Mouse (Mus musculus) hindbrain, embryonic 11.5 days (tissue): ENCODE data around the gene Spink2. TPM values are rescaled to one million over a fixed set of nuclear protein-coding genes. Genes with fewer than 3 reads are reported as not detected.

Experiments
- ATAC-seq: fragments of 200-750 bp; cut with Nextera tagmentation; 2 replicates; pipeline ENCODE4 v1.8.0; 2017; ENCODE audit warnings: mild to moderate bottlenecking, moderate TSS enrichment, moderate library complexity; ENCODE audit not compliant: low FRiP score
- DNase-seq: peaks from one replicate; pipeline ENCODE4 v3.0.0-alpha.2; 2015; ENCODE audit warnings: low spot score
- H3K27ac ChIP-seq: fragments of 300-500 bp; sonication (generic); 2 replicates; pipeline ENCODE4 v1.5.1; 2014; ENCODE audit warnings: mild to moderate bottlenecking, low read depth, low read length
- H3K27me3 ChIP-seq: fragments of 300-500 bp; sonication (generic); 2 replicates; pipeline ENCODE4 v1.6.1; 2014; ENCODE audit warnings: mild to moderate bottlenecking, low read length, moderate library complexity, mixed read lengths; ENCODE audit not compliant: control insufficient read depth, insufficient read depth
- H3K36me3 ChIP-seq: fragments of 300-500 bp; sonication (generic); 2 replicates; pipeline ENCODE4 v1.6.1; 2014; ENCODE audit warnings: mild to moderate bottlenecking, low read length, moderate library complexity, mixed read lengths; ENCODE audit not compliant: control insufficient read depth, insufficient read depth
- H3K4me1 ChIP-seq: fragments of 300-500 bp; sonication (generic); replicated peaks from 2 replicates; pipeline ENCODE4 v1.6.1; 2014; ENCODE audit warnings: low read length, mixed read lengths; ENCODE audit not compliant: control insufficient read depth, insufficient read depth
- H3K4me2 ChIP-seq: fragments of 300-500 bp; sonication (generic); replicated peaks from 2 replicates; pipeline ENCODE4 v1.6.1; 2014; ENCODE audit warnings: mild to moderate bottlenecking, low read depth, low read length
- H3K4me3 ChIP-seq: fragments of 300-500 bp; sonication (generic); 2 replicates; pipeline ENCODE4 v1.5.1; 2014; ENCODE audit warnings: low read depth, low read length
- H3K9ac ChIP-seq: fragments of 300-500 bp; sonication (generic); 2 replicates; pipeline ENCODE4 v1.6.1; 2014; ENCODE audit warnings: low read depth, low read length
- H3K9me3 ChIP-seq: fragments of 300-500 bp; sonication (generic); 2 replicates; pipeline ENCODE4 v1.6.1; 2016; ENCODE audit warnings: low read length; ENCODE audit not compliant: control insufficient read depth
- WGBS: fragments of 180-500 bp; shearing (Covaris S2); extraction: QIAGEN DNeasy Blood & Tissue Kit; methylation state at CpG from one replicate; pipeline ENCODE4 v1.1.7; 2014; 5-methylcytosine and 5-hydroxymethylcytosine counted together
- polyA plus RNA-seq: library from polyadenylated mRNA; unstranded; fragments of >200 nt; fragmentation: Nextera tagmentation; extraction: Ambion mirVana; gene quantifications from 2 replicates; pipeline ENCODE4 v1.2.1, GENCODE M21; 2014

The Spink2 gene
- 0.77 and 2.5 TPM in 2 replicates for polyA plus RNA-seq

- ATAC-seq: peak; percentile 71; the same call in 1 of the 2 replicates
- peak within 1 kb of the TSS; percentile 45 for H3K4me2 ChIP-seq
- no peaks in the 10 kb centered on the region for H3K36me3 ChIP-seq
- 2% methylated on average over 18 of the region's 18 CpGs for WGBS
- H3K9ac ChIP-seq: no peak within 1 kb of the TSS
- no peak within 1 kb of the TSS for H3K27ac ChIP-seq
- H3K4me1 ChIP-seq: no peaks in the 10 kb centered on the region
- no peaks in the 10 kb centered on the region for H3K27me3 ChIP-seq
- peak; percentile 64 for DNase-seq
- no peaks in the 10 kb centered on the region for H3K9me3 ChIP-seq
- H3K4me3 ChIP-seq: peak within 1 kb of the TSS; percentile 19; the same call in 1 of the 2 replicates
These were observed at the start of gene Spink2 for GRCm38 (mm10) chr5:77211236-77211635. Spink2 (minus strand) TSS chr5:77211471.

- Histone ChIP-seq H3K9ac (no peak overlapping the region), H3K27me3 (peaks cover 5% of the 10 kb centered on the region; the same call in 1 of the 2 replicates), H3K4me3 (no peak overlapping the region), H3K4me1 (no peaks in the 10 kb centered on the region), H3K4me2 (no peak overlapping the region), H3K9me3 (no peaks in the 10 kb centered on the region), H3K27ac (no peak overlapping the region), H3K36me3 (no peaks in the 10 kb centered on the region)
- DNase-seq (no peak), ATAC-seq (no peak)
- 68% methylated on average over 6 of the region's 6 CpGs for WGBS
These were observed 48.9 kb upstream of the Spink2 start for GRCm38 (mm10) chr5:77260141-77260540.

- H3K9ac ChIP-seq: no peak overlapping the region
- no peak overlapping the region for H3K4me3 ChIP-seq
- no peak overlapping the region for H3K27ac ChIP-seq
- peaks cover 5% of the 10 kb centered on the region; the same call in 1 of the 2 replicates for H3K27me3 ChIP-seq
- H3K4me2 ChIP-seq: no peak overlapping the region
- ATAC-seq (no peak), DNase-seq (no peak)
- no peaks in the 10 kb centered on the region for H3K4me1 ChIP-seq
- no peaks in the 10 kb centered on the region for H3K9me3 ChIP-seq
- no peaks in the 10 kb centered on the region for H3K36me3 ChIP-seq
These were observed 48.0 kb upstream of the Spink2 start for GRCm38 (mm10) chr5:77259315-77259714.

- no peak overlapping the region for H3K4me2 ChIP-seq
- H3K9ac ChIP-seq: no peak overlapping the region
- DNase-seq (no peak), ATAC-seq (no peak)
- WGBS: 74% methylated on average over 3 of the region's 3 CpGs
- no peaks in the 10 kb centered on the region for H3K4me1 ChIP-seq
- H3K27me3 ChIP-seq: no peaks in the 10 kb centered on the region
- H3K27ac ChIP-seq: no peak overlapping the region
- no peak overlapping the region for H3K4me3 ChIP-seq
- no peaks in the 10 kb centered on the region for H3K36me3 ChIP-seq
- no peaks in the 10 kb centered on the region for H3K9me3 ChIP-seq
These were observed 46.3 kb upstream of the Spink2 start for GRCm38 (mm10) chr5:77257603-77258002.

GRCm38 (mm10) chr5:77254402-77254801 is 43.1 kb upstream of the Spink2 start:
- H3K36me3 ChIP-seq: no peaks in the 10 kb centered on the region
- no peak overlapping the region for H3K4me2 ChIP-seq
- H3K27ac ChIP-seq: no peak overlapping the region
- WGBS: 68% methylated on average over 3 of the region's 3 CpGs
- H3K4me3 ChIP-seq: no peak overlapping the region
- no peaks in the 10 kb centered on the region for H3K4me1 ChIP-seq
- no peaks in the 10 kb centered on the region for H3K9me3 ChIP-seq
- H3K27me3 ChIP-seq: no peaks in the 10 kb centered on the region
- DNase-seq (no peak), ATAC-seq (no peak)
- H3K9ac ChIP-seq: no peak overlapping the region

GRCm38 (mm10) chr5:77253154-77253553 is 41.9 kb upstream of the Spink2 start:
- DNase-seq (no peak), ATAC-seq (no peak)
- Histone ChIP-seq H3K27ac (no peak overlapping the region), H3K9ac (no peak overlapping the region), H3K4me2 (no peak overlapping the region), H3K27me3 (no peaks in the 10 kb centered on the region), H3K4me1 (no peaks in the 10 kb centered on the region), H3K9me3 (no peaks in the 10 kb centered on the region), H3K4me3 (no peak overlapping the region), H3K36me3 (no peaks in the 10 kb centered on the region)
- 92% methylated on average over 1 of the region's 1 CpGs for WGBS

- no peaks in the 10 kb centered on the region for H3K36me3 ChIP-seq
- no peak overlapping the region for H3K27ac ChIP-seq
- H3K9me3 ChIP-seq: no peaks in the 10 kb centered on the region
- 64% methylated on average over 8 of the region's 8 CpGs for WGBS
- no peak overlapping the region for H3K9ac ChIP-seq
- no peak for ATAC-seq
- DNase-seq: no peak
- no peak overlapping the region for H3K4me2 ChIP-seq
- no peak overlapping the region for H3K4me3 ChIP-seq
- H3K27me3 ChIP-seq: no peaks in the 10 kb centered on the region
- H3K4me1 ChIP-seq: no peaks in the 10 kb centered on the region
These were observed 41.0 kb upstream of the Spink2 start for GRCm38 (mm10) chr5:77252115-77252827.

- H3K9me3 ChIP-seq: no peaks in the 10 kb centered on the region
- H3K4me3 ChIP-seq: no peak overlapping the region
- 46% methylated on average over 5 of the region's 5 CpGs for WGBS
- H3K4me1 ChIP-seq: no peaks in the 10 kb centered on the region
- H3K4me2 ChIP-seq: no peak overlapping the region
- no peaks in the 10 kb centered on the region for H3K36me3 ChIP-seq
- no peaks in the 10 kb centered on the region for H3K27me3 ChIP-seq
- no peak for DNase-seq
- no peak for ATAC-seq
- H3K27ac ChIP-seq: no peak overlapping the region
- no peak overlapping the region for H3K9ac ChIP-seq
These were observed 40.4 kb upstream of the Spink2 start for GRCm38 (mm10) chr5:77251656-77252055.

- no peaks in the 10 kb centered on the region for H3K9me3 ChIP-seq
- H3K27ac ChIP-seq: no peak overlapping the region
- H3K4me2 ChIP-seq: no peak overlapping the region
- ATAC-seq (no peak), DNase-seq (no peak)
- H3K36me3 ChIP-seq: no peaks in the 10 kb centered on the region
- H3K27me3 ChIP-seq: no peaks in the 10 kb centered on the region
- no peak overlapping the region for H3K4me3 ChIP-seq
- no peaks in the 10 kb centered on the region for H3K4me1 ChIP-seq
- no peak overlapping the region for H3K9ac ChIP-seq
- 71% methylated on average over 9 of the region's 9 CpGs for WGBS
These were observed 38.8 kb upstream of the Spink2 start for GRCm38 (mm10) chr5:77250083-77250482.
